ENCODE assay signal across 22 mouse cellular contexts in the genomic region with DNA sequence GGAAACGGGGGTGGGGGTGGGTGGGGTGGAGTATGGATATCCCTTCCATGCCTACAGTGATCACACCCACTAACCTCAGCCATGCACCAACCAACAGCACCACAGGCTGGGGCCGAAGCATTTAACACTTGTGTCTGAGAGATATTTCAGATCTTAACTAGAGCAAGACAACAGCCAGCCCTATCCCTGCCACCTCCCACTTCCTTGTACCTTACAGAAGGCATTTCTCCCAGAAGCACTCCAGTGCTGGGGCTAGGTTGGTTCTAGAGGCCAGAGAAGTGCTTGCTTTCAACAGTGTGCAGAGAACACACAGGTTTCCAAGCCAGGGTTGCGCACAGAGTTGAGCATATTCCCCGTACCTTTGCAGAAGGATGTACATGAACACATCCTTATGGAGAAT.
"Had no signal": no experiment of that assay in that cellular context is flagged by ENCODE, and none has a peak within 500 bp of the region (broad histone marks: within the 10 kb centered on the region; RNA-seq: fewer than 3 reads in every experiment).

No protein-coding gene starts in this region.

- H3K36me3 ChIP-seq: liver, embryonic 13.5 days; lung, embryonic 15.5 days; midbrain, embryonic 13.5 days; neural tube, embryonic 13.5 days had no signal

- H3K9me3 ChIP-seq: liver, embryonic 13.5 days; lung, embryonic 15.5 days; megakaryocyte, embryonic 14.5 days; midbrain, embryonic 13.5 days; neural tube, embryonic 13.5 days had no signal

- ATAC-seq: intestine, embryonic 16.5 days; midbrain, embryonic 13.5 days had no signal

- DNase-seq: kidney, adult 18-20 months; kidney, adult 9 months; kidney, postnatal 14 days; kidney, postnatal 4 days; left cerebral cortex, postnatal 4 days; liver, embryonic 13.5 days; lung, adult 18-20 months; lung, postnatal 10 days; lung, postnatal 36 days; retina, postnatal 1 day; right cerebral cortex, postnatal 14 days; right cerebral cortex, postnatal 4 days; thymus, adult 2 months; thymus, postnatal 14 days; thymus, postnatal 4 days had no signal

- H3K27ac ChIP-seq: liver, embryonic 13.5 days; neural tube, embryonic 13.5 days; stomach, postnatal 0 days had no signal

- H3K27me3 ChIP-seq: liver, embryonic 13.5 days; lung, embryonic 15.5 days; midbrain, embryonic 13.5 days; neural tube, embryonic 13.5 days had no signal

- H3K4me2 ChIP-seq: liver, embryonic 13.5 days; lung, embryonic 15.5 days; midbrain, embryonic 13.5 days; neural tube, embryonic 13.5 days had no signal

- H3K4me3 ChIP-seq: liver, embryonic 13.5 days; lung, embryonic 15.5 days; megakaryocyte, embryonic 14.5 days; midbrain, embryonic 13.5 days; myocyte; neural tube, embryonic 13.5 days had no signal

- H3K9ac ChIP-seq: liver, embryonic 13.5 days; lung, embryonic 15.5 days; midbrain, embryonic 13.5 days; neural tube, embryonic 13.5 days had no signal
